Mouse (Mus musculus) right cerebral cortex, adult 2 months (tissue): ENCODE measurements around the gene A430089I19Rik.
"Not testable (repeated sequence)": the region's sequence is repeated elsewhere in the genome, so short reads cannot be mapped to it uniquely, and the experiment has no call there.

Experiments
- DNase-seq, 2 experiments: peaks; one replicate each; pipeline ENCODE4 v3.0.0; 2021 to 2022; ENCODE audit warnings: low spot score in 2 of 2

Gene A430089I19Rik

DNA sequence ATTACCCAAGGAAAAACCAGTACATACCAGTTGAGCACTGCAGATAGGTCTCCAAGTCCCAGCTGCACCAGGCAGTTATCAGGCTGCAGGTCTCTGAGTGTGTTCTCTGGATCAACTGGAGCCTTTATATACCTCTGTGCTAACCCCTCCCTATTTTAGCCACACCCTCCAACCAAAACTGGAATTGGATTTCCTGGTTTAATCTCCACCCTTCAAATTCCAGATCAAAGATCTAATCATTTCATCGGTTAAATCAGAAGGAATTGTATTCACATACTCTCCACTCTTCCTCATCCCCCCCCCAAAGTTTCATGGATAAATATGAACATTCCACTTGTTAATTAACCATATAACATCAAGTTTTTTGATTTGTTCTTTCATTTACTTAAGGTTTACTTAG is at the start of gene A430089I19Rik:
A430089I19Rik (minus strand) TSS at position 101 of the 400 bp plus-strand sequence.
- DNase-seq = not testable (repeated sequence)

DNA sequence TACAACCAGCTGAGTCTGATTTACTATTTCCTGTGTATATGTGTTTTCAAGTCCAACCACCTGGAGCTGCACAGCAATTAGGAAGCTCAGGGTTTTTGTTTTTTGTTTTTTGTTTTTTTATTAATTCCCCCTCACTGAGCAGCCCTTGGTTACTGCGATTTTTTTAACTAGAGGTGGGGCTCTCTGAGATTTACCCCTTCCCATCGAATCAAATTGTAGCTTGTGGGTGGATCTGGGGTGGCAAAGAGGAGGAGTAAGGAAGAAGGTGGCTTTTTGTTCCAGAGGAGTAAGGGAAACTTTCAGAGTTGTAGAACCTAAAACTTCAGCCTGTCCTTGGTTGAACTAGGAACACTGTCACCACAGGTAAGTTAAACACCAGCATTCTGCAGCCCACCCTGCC is 32.9 kb upstream of the A430089I19Rik start, which contains the start of gene AA792892:
AA792892 (plus strand) TSS at position 301 of the 400 bp plus-strand sequence.
- DNase-seq = not testable (repeated sequence)

DNA sequence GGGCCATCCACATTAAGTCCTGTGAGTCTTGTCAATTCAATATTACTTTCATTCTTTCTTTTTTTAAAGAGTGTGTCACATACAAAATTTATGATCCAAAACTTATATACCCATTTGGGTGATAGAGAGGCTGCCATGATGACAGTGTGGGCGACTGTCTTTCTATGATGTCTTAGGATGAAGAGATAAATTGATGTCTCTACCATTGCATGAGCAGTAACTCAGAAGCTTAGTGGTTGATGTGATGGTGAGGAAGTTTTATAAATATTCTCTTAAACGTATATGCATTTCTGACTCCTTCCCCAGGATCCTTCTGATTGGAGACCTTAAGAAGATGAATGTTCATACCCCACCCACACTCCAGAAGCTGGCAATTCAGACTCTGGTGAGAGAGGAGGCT is 7.5 kb upstream of the A430089I19Rik start, which contains the start of gene Gm6502:
Gm6502 (plus strand) TSS at position 301 of the 400 bp plus-strand sequence.
- DNase-seq = not testable (repeated sequence)
